Mouse (Mus musculus): Measurements from ENCODE around the gene Id2.

DNA sequence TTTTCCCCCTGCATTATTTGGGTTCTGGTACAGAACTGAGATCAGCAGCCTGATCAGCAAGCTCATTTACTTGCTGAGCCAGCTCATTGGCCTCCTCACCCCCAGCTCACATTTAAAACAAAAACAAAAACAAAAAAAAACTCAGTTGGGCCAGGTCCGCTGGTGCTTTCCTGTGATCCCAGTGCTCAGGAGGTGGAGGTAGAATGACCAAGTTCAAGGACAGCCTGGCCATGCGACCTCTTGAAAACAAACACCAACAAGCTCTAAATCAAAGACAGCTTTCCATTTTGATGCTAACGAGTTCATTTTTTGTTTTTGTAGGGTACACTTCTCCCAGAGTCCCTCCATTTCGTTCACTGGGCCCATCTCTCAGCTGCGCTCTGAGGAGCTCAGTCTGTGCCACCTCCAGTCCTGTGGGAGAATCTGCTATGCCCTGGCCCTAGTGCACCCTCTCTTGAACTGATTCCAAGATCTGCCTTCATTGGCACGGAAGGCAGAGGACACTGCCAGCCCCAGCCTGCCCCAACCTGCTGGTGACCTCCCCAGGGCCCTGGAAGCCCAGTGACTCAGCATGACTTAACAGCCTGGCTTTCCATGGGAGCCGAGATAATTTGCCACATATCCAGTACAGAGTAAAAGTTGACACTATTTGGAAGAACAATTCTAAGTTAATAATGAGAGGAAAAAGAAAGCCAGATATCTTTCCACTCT, 13.2 kb upstream of the Id2 start:
- TF ChIP-seq POLR2A (IDR thresholded peaks at IDR 0.05; ENCODE audit: control insufficient read depth, extremely low read depth, insufficient read depth, low read length, poor library complexity) (no peak), CTCF (IDR thresholded peaks at IDR 0.05; ENCODE audit: borderline replicate concordance, control insufficient read depth, extremely low read depth, insufficient read depth, low read length, poor library complexity) (no peak)

Measured in thymus, adult 2 months (tissue).